Mouse (Mus musculus) heart, adult 18-20 months (tissue): Measurements from ENCODE around the gene Gipc2. TPM values are rescaled to one million over a fixed set of nuclear protein-coding genes. Genes with fewer than 3 reads are reported as not detected.
A peak's percentile ranks its signal among the peaks of the same experiment; 100 is the strongest.
"Not testable (repeated sequence)": the region's sequence is repeated elsewhere in the genome, so short reads cannot be mapped to it uniquely, and the experiment has no call there.

Experiments used
- DNase-seq, 2 experiments: peaks; one replicate each; pipeline ENCODE4 v3.0.0; 2021 to 2022; ENCODE audit warnings: mixed read lengths in 1 of 2
- long read RNA-seq, 2 experiments: library from polyadenylated mRNA; stranded (forward); transcript quantifications; one replicate each; pipeline ENCODE4 v2.0.0; 2021
- total RNA-seq, 2 experiments: library from RNA; stranded (reverse); gene quantifications; 2 replicates each; pipeline ENCODE4 v1.2.3; 2021

Gipc2 gene
- total RNA-seq: 1 to 10 TPM; 4.4 to 5.0 TPM
- long read RNA-seq, experiment 1, transcript Gipc2-207 (2 exons, 513 nt): major isoform, 5 of 8 reads
- long read RNA-seq, experiment 1, partial matches to known transcripts: 0 of 8 reads
- long read RNA-seq, experiment 1, other reads (novel, unspliced or antisense): 3 of 8 reads
- long read RNA-seq, experiment 2, transcript Gipc2-207 (2 exons, 513 nt): major isoform, 5 of 8 reads
- long read RNA-seq, experiment 2, partial matches to known transcripts: 0 of 8 reads
- long read RNA-seq, experiment 2, other reads (novel, unspliced or antisense): 2 of 8 reads

DNA sequence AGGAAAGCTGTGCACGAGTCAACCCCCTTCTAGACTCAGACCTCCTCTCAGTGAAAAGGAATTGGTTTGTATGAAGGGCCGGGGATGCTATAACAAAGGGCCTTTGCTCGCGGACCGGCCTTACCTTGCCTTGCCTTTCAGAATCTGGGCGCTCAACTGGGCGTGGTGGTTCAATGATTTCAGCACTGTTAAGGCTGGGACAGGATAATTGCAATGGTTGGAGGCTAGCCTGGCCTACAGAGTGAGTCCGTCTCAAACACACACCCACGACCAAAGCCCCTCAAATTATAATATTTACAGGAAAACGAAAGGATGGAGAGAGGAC lies at the start of gene Gipc2:
TSS of gene Gipc2 (minus strand) at position 132 of the 325 bp plus-strand sequence.
- DNase-seq: no peak

- DNase-seq: no peak
Measured at GRCm38 (mm10) chr3:152213416-152213815, 47.4 kb upstream of the Gipc2 start.

DNA sequence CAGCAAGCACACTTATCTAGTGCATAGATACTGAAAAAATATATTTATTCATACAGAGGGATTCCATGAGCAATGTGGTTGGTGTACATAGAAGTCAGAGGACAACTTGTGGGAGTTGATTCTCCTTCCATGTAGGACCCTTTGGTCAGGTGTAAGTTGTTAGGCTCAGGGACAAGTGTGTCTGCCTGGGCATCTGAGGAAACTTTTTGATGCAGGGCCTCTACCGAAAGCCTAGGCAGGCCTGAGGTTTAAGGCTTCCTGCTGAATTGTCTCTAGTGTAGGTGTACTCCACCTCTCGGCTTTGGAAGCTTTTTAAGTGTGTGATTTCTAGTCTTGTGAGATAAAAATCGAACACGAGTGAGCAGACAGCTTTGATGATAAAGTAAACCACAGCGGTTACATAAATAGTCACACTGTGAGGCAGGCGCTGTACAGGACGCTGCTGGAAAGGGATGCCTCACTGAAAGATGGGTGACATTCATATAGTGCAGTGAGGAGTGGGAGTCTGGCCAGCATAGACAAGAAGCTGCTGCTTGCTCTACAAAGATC lies 45.8 kb upstream of the Gipc2 start:
- DNase-seq: no peak

DNA sequence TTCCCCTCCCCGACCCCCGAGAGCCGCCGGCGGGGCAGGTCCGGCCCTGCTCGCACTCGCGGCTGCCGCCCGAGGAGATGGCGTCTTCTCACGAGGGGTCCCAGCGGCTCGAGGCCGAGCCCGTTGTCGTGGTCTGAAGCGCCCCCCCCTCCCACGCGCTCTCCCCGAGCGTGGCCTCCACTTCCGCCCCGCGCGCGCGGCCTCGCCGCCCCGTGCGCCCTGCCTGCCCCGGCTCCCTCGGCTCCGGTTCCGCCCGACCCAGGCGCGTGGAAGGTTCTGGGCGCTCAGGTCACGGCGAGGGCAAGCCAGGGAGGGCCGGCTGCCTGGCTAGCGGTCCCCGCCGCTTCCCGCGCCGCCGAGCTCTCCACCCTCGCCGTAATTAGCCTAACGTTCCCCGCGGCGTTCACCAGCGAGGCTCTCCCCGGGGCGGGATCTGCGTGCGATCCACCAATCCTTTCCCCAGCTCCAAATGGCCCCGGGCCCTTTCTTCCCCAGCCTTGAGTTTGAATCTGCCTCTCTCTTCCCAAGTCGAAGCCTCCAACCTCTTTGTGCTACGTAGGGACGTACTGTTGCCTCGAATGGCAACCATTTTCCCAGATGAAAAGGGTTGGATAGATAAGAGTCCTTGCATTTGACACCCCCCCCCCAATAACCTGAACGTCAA lies 44.8 kb upstream of the Gipc2 start:
- peak; percentile 72 to 76 for DNase-seq

- DNase-seq: peak; percentile 100
Measured at GRCm38 (mm10) chr3:152209967-152210634, 44.1 kb upstream of the Gipc2 start, which contains the start of the genes Dnajb4 and Fubp1. TSS of gene Dnajb4 (minus strand) at chr3:152210302. TSS of gene Fubp1 (plus strand) at chr3:152210422.

- DNase-seq: peak; percentile 51 to 71
Measured at GRCm38 (mm10) chr3:152209177-152209966, 43.3 kb upstream of the Gipc2 start.

DNA sequence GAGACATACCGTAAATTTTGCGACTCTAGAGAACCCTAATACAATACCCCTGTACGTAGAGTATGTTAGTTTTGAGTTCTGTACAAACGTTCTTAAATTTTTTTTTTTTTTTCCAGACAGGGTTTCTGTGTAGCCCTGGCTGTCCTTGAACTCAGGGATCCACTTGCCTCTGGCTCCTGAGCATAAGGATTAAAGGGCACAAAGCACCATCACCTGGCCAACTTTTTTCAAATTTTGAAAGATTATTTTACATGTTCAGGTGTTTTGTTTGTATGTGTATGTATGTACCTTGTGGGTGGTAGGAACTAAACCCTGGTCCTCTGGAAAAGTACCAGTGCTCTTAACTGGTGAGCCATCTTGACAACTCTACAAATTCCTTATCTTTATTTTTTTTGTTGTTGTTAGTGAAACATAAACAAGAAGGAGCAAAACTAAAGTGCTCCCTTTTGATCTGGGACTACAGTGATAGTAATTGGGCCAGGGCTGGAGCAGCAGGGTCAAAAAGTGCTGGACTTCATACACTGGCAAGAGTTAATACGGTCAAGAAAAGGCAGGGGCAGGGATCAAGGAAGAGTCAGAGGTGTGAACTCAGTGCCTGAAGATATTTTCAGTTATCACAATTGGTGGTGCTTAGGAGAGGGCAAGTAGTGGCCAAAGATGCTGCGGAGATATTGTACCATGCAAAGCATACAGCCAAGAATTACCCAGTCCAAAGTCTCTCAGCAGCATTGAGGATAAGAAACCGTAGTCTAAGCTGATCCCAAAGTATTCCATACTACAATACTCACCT lies 42.3 kb upstream of the Gipc2 start:
- DNase-seq: no peak

GRCm38 (mm10) chr3:152207156-152207555 lies 41.1 kb upstream of the Gipc2 start:
- DNase-seq: no peak

- DNase-seq: no peak
Measured at GRCm38 (mm10) chr3:152204577-152204976, 38.5 kb upstream of the Gipc2 start.

- DNase-seq: no peak
Measured at GRCm38 (mm10) chr3:152203996-152204395, 38.0 kb upstream of the Gipc2 start.

DNA sequence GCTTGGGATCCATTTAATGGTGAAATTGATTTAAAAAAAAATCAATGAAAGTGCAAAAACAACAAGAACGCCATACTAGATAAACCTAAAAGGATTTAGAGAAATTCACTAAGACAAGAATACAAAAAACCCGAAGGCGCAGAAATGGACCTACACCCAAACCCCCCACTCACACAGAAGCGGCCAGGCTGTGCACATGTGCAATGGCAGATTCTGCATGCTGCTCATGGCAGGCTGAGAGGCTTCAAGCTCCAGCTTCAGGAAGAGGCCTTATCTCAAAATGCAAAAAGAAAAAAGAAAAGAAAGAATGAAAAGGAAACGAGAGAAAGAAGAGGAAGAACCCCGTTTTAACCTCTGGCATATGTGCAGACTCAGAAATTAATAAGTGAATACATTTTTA lies 37.4 kb upstream of the Gipc2 start:
- DNase-seq: no peak

- no peak for DNase-seq
Measured at GRCm38 (mm10) chr3:152202942-152203341, 36.9 kb upstream of the Gipc2 start.

DNA sequence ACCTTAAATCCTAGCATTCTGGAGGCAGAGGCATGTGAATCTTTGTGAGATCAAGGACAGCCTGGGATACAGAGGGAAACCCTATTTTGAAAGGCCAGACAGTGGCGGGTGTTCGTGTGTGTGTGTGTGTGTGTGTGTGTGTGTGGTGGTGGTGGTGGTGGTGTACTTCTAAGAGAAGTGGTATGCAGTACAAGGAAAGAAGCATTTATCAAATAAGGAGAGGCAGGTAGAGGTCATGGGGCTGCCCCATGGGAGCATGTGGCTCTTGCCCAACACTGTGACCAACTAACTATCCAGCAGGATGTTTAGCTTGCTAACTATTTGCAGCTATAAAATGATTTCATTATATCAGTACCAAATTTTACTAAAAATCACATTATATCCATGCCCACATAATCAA lies 35.6 kb upstream of the Gipc2 start:
- no peak for DNase-seq

GRCm38 (mm10) chr3:152201181-152201580 lies 35.2 kb upstream of the Gipc2 start:
- DNase-seq: no peak

- DNase-seq: no peak
Measured at GRCm38 (mm10) chr3:152199125-152199524, 33.1 kb upstream of the Gipc2 start.

DNA sequence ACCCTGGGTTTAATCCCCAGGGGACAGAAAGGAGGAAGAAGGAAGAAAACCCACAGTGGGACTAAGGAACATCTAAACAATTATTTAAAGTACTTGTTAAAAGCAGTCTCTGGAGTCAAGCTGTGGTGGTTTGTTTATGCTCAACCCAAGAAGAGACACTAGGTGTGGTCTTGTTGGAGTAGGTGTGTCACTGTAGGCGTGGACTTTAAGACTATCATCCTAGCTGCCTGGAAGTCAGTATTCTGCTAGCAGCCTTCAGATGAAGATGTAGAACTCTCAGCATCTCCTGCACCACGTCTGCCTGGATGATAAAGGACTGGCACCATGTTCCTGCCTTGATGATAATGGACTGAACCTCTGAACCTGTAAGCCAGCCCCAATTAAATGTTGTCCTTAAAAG lies 31.2 kb upstream of the Gipc2 start:
- not testable (repeated sequence) for DNase-seq

DNA sequence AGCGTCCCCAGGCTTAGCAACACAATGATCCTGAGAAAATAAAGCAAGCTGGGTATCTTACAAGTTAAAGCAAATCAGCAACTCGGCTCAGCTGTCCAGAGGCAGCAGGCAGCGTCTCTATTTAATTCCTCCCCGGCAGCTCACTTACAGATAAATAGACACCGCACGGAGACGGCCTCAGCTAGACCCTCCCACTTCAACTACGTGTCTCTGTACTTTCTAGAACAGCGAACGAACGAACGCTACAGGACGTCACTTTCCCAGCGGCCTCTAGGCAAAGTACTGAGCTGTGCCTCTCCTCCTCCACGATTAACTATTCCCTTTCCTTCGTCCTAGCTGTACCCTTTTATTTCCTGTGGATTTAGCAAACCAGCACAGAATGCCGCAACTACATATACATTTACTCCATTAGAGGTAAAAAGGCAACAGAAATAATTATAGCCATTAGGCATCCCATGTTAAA lies 27.6 kb upstream of the Gipc2 start:
- peak; percentile 93 to 96 for DNase-seq

DNA sequence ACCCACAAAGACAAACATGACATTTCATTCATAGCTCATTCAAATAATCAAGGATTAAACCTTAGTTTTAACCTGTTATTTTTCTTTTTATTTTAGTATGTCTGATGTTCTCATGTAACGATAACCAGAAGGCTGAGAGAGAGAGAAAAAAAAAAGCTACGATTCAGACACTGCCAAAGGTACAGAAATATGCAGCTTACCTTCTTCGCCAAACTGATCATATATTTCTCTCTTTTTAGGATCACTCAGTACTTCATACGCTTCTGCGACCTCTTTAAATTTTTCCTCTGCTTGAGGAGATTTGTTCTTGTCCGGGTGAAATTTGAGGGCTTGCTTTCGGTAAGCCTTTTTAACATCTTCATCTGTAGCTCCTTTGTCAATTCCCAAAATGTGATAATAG lies 27.1 kb upstream of the Gipc2 start:
- no peak for DNase-seq

GRCm38 (mm10) chr3:152192238-152192931 lies 26.4 kb upstream of the Gipc2 start:
- DNase-seq: peak; percentile 31 to 67

DNA sequence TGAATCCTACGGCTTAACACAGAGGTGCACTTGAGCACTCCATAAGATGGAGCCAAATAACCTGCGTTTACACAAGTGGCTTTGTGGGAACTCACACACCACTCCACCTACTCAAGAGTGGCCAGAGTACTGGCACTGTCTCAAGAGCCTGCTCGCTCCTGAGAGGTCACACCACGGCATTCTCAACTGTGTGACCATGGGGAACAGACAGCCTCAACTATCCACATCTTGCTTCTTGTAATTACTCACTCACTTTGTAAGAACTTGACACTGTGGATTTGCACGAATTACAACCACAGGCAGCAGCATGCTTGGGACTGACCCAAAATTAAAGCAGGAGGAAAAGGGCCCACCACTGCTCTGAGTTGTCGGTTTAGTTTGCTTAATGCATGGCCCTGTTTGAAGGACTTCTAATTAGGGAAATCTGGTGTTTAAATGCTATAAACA lies 25.8 kb upstream of the Gipc2 start:
- DNase-seq: peak; percentile 73 to 77
